Mouse (Mus musculus): ENCODE measurements around the gene Wdr62. TPM values are rescaled to one million over a fixed set of nuclear protein-coding genes. Genes with fewer than 3 reads are reported as not detected.

Wdr62 gene
- 12.4 and 14.0 TPM in 2 replicates for polyA plus RNA-seq (2012; rRNA removed)
- 7.5 and 8.8 TPM in 2 replicates for polyA plus RNA-seq (2014; fragmentation: Nextera tagmentation; extraction: Ambion mirVana)

- DNase-seq (ENCODE audit: low read depth in 3 of 3, low spot score in 3 of 3) (peak; percentile 90 to 94 (median 92)), ATAC-seq (ENCODE audit: insufficient read depth) (peak; percentile 90)
- 0 out of 2 replicates have a peak, but pooled peaks have one; percentile 21 for TF ChIP-seq CTCF (IDR thresholded peaks at IDR 0.05; ENCODE audit: low read depth)
- peak; percentile 23; the same call in 1 of the 2 replicates for TF ChIP-seq EP300 (IDR thresholded peaks at IDR 0.05; ENCODE audit: low read depth)
- peak within 1 kb of the TSS; percentile 93 for H3K27ac ChIP-seq
- H3K36me3 ChIP-seq (replicated peaks; ENCODE audit: control insufficient read depth, insufficient read depth, low read depth): no peaks in the 10 kb centered on the region
- H3K9me3 ChIP-seq (ENCODE audit: control insufficient read depth, low read length): no peaks in the 10 kb centered on the region
- H3K27me3 ChIP-seq (ENCODE audit: control insufficient read depth, insufficient read depth, low read length): no peaks in the 10 kb centered on the region
- peaks cover 2 to 10% of the 10 kb centered on the region in 2 experiments; a peak in 3 of 4 replicates for H3K4me1 ChIP-seq (replicated peaks; ENCODE audit: control insufficient read depth in 2 of 2, insufficient read depth in 2 of 2, low read length in 1 of 2)
- under 1% methylated on average over 49 of the region's 49 CpGs for WGBS (ENCODE audit: insufficient replicate concordance)
- H3K9ac ChIP-seq (replicated peaks): peak within 1 kb of the TSS; percentile 85
- peak within 1 kb of the TSS; percentile 85 for H3K4me2 ChIP-seq (ENCODE audit: low read depth)
- peak within 1 kb of the TSS; percentile 78 to 89 for H3K4me3 ChIP-seq (ENCODE audit: insufficient read depth in 1 of 2, low read depth in 2 of 2, low read length in 2 of 2)
These were observed at the start of gene Wdr62, which contains the start of gene Thap8 for GRCm38 (mm10) chr7:30279951-30280669. Gene Wdr62, minus strand, starts transcription at chr7:30280419. Gene Thap8, plus strand, starts transcription at chr7:30280094.

GRCm38 (mm10) chr7:30328379-30328778 lies 48.2 kb upstream of the Wdr62 start:
- no peaks in the 10 kb centered on the region for H3K9me3 ChIP-seq (ENCODE audit: control insufficient read depth, low read length)
- H3K27ac ChIP-seq: no peak overlapping the region
- no peak for DNase-seq (ENCODE audit: low read depth in 3 of 3, low spot score in 3 of 3)
- H3K27me3 ChIP-seq (ENCODE audit: control insufficient read depth, insufficient read depth, low read length): no peaks in the 10 kb centered on the region
- no peak overlapping the region for H3K9ac ChIP-seq (replicated peaks)
- TF ChIP-seq EP300 (IDR thresholded peaks at IDR 0.05; ENCODE audit: low read depth) (no peak), CTCF (IDR thresholded peaks at IDR 0.05; ENCODE audit: low read depth) (no peak)
- H3K4me1 ChIP-seq (replicated peaks; ENCODE audit: control insufficient read depth in 2 of 2, insufficient read depth in 2 of 2, low read length in 1 of 2): peaks cover 0 to under 1% of the 10 kb centered on the region in 2 experiments; a peak in 1 of 4 replicates
- WGBS (ENCODE audit: insufficient replicate concordance): 35% methylated on average over 10 of the region's 10 CpGs
- H3K4me3 ChIP-seq (ENCODE audit: insufficient read depth in 1 of 2, low read depth in 2 of 2, low read length in 2 of 2): no peak overlapping the region
- ATAC-seq (ENCODE audit: insufficient read depth): no peak
- H3K36me3 ChIP-seq (replicated peaks; ENCODE audit: control insufficient read depth, insufficient read depth, low read depth): no peaks in the 10 kb centered on the region
- no peak overlapping the region for H3K4me2 ChIP-seq (ENCODE audit: low read depth)

GRCm38 (mm10) chr7:30327140-30327539 lies 46.9 kb upstream of the Wdr62 start:
- H3K4me3 ChIP-seq (ENCODE audit: insufficient read depth in 1 of 2, low read depth in 2 of 2, low read length in 2 of 2): no peak overlapping the region
- H3K9me3 ChIP-seq (ENCODE audit: control insufficient read depth, low read length): no peaks in the 10 kb centered on the region
- 61% methylated on average over 15 of the region's 15 CpGs for WGBS (ENCODE audit: insufficient replicate concordance)
- DNase-seq (ENCODE audit: low read depth in 3 of 3, low spot score in 3 of 3): no peak
- H3K4me1 ChIP-seq (replicated peaks; ENCODE audit: control insufficient read depth in 2 of 2, insufficient read depth in 2 of 2, low read length in 1 of 2): peaks cover 5 to 6% of the 10 kb centered on the region in 2 experiments; a peak in 3 of 4 replicates
- no peak overlapping the region for H3K27ac ChIP-seq
- no peaks in the 10 kb centered on the region for H3K36me3 ChIP-seq (replicated peaks; ENCODE audit: control insufficient read depth, insufficient read depth, low read depth)
- no peaks in the 10 kb centered on the region for H3K27me3 ChIP-seq (ENCODE audit: control insufficient read depth, insufficient read depth, low read length)
- ATAC-seq (ENCODE audit: insufficient read depth): no peak
- no peak overlapping the region for H3K9ac ChIP-seq (replicated peaks)
- no peak overlapping the region for H3K4me2 ChIP-seq (ENCODE audit: low read depth)
- TF ChIP-seq EP300 (IDR thresholded peaks at IDR 0.05; ENCODE audit: low read depth) (no peak), CTCF (IDR thresholded peaks at IDR 0.05; ENCODE audit: low read depth) (no peak)

- H3K27me3 ChIP-seq (ENCODE audit: control insufficient read depth, insufficient read depth, low read length): no peaks in the 10 kb centered on the region
These were observed 46.2 kb upstream of the Wdr62 start for GRCm38 (mm10) chr7:30326427-30326826.

GRCm38 (mm10) chr7:30325364-30325763 lies 45.1 kb upstream of the Wdr62 start:
- H3K4me1 ChIP-seq (replicated peaks; ENCODE audit: control insufficient read depth in 2 of 2, insufficient read depth in 2 of 2, low read length in 1 of 2): peaks cover 9 to 13% of the 10 kb centered on the region in 2 experiments; a peak in 3 of 4 replicates
- ATAC-seq (ENCODE audit: insufficient read depth): no peak
- 48% methylated on average over 2 of the region's 2 CpGs for WGBS (ENCODE audit: insufficient replicate concordance)

More at GRCm38 (mm10) chr7:30326427-30326826, 46.2 kb upstream of the Wdr62 start:
- ATAC-seq (ENCODE audit: insufficient read depth): no peak
- Histone ChIP-seq H3K36me3 (replicated peaks; ENCODE audit: control insufficient read depth, insufficient read depth, low read depth) (no peaks in the 10 kb centered on the region), H3K4me2 (ENCODE audit: low read depth) (no peak overlapping the region), H3K9me3 (ENCODE audit: control insufficient read depth, low read length) (no peaks in the 10 kb centered on the region), H3K4me3 (ENCODE audit: insufficient read depth in 1 of 2, low read depth in 2 of 2, low read length in 2 of 2) (no peak overlapping the region), H3K4me1 (replicated peaks; ENCODE audit: control insufficient read depth in 2 of 2, insufficient read depth in 2 of 2, low read length in 1 of 2) (peaks cover 5 to 6% of the 10 kb centered on the region in 2 experiments; a peak in 3 of 4 replicates), H3K27ac (no peak overlapping the region), H3K9ac (replicated peaks) (no peak overlapping the region)
- no peak for DNase-seq (ENCODE audit: low read depth in 3 of 3, low spot score in 3 of 3)
- no peak for TF ChIP-seq EP300 (IDR thresholded peaks at IDR 0.05; ENCODE audit: low read depth)
- no peak for TF ChIP-seq CTCF (IDR thresholded peaks at IDR 0.05; ENCODE audit: low read depth)

More at GRCm38 (mm10) chr7:30325364-30325763, 45.1 kb upstream of the Wdr62 start:
- Histone ChIP-seq H3K36me3 (replicated peaks; ENCODE audit: control insufficient read depth, insufficient read depth, low read depth) (no peaks in the 10 kb centered on the region), H3K4me2 (ENCODE audit: low read depth) (no peak overlapping the region), H3K27ac (no peak overlapping the region), H3K9ac (replicated peaks) (no peak overlapping the region), H3K9me3 (ENCODE audit: control insufficient read depth, low read length) (no peaks in the 10 kb centered on the region), H3K4me3 (ENCODE audit: insufficient read depth in 1 of 2, low read depth in 2 of 2, low read length in 2 of 2) (no peak overlapping the region), H3K27me3 (ENCODE audit: control insufficient read depth, insufficient read depth, low read length) (no peaks in the 10 kb centered on the region)
- DNase-seq (ENCODE audit: low read depth in 3 of 3, low spot score in 3 of 3): peak in 2 of 3 experiments; percentile 48 to 59
- TF ChIP-seq EP300 (IDR thresholded peaks at IDR 0.05; ENCODE audit: low read depth): no peak
- TF ChIP-seq CTCF (IDR thresholded peaks at IDR 0.05; ENCODE audit: low read depth): peak; percentile 84
